Mouse (Mus musculus): ENCODE measurements around the gene Vps45.

The Vps45 gene

DNA sequence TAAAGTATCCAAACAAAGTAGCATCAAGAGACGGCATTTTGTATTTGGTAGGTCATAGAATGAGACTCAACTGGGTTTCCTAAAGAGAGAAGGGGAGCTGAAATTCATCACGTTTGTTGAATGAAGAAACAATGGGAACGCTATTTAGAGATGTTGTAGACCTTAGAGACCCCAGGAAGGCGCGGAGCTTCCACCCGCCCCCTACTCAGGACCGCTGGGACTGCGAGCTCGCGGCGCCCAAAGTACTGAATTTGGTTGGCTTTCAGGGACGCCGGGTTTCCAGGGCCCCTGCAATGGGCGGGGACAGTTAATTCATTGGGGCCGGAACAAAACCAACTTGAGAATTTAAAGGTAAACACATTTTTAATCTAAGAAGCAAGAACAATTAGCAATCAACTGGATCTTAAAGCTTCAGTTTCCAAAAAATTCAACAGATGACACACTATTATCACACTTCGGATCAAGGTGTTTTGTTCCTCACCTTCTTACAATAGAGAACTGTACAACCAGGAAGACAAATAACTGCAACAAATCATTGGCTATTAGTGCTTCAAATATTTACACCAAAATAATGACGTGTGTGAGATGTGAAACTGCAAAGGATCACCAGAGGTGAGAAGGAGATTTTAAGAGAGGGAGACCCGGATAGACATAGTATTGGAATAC is at the start of gene Vps45:
Gene Vps45, minus strand, starts transcription at position 236 of the 666 bp plus-strand sequence.
- peak; percentile 78 for DNase-seq (ENCODE audit: low read depth, low spot score)

DNA sequence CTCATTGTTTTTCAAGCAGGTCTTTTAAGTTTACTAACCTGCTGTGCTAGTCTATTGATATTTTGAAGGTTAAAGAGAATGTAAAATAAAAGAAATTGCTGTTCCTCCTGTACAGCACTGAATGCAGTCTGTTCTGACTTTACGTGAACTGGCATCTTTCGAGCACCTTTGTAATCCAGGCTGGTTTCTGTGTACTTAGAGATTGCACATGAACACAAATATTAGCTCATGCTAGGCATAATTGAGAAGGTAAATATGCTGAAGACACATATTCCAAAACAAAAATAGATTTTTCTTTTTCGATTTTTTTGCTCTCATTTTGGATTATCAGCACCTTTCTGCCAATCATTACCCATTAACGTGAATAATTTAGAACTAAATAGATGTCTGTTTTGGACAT is 47.9 kb upstream of the Vps45 start:
- DNase-seq (ENCODE audit: low read depth, low spot score) = no peak

DNA sequence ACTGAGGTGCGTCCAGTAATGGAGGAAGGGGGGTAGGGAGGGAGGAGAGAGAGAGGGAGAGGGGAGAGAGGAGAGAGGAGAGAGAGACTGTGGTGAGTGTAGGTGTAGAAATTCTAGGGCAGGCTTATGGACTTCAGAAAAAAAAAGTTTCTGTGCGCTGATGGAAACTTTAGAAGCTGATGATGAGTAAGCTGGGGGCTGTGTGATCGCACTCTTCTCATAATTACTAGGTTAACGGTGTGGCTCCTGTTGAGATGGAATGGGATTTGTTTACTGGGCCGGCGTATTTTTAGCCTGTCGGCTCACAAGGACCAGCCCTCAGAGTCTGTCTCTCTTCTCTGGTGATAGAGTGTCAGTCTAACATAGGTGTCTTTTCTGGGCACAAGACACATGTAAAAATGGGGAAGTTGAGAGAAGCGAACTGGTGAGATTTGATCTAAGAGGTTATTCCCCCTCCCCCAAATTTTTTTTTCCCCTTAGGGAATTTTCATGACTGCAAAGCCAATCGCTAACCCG is 47.0 kb upstream of the Vps45 start:
- peak; percentile 59 for DNase-seq (ENCODE audit: low read depth, low spot score)

DNA sequence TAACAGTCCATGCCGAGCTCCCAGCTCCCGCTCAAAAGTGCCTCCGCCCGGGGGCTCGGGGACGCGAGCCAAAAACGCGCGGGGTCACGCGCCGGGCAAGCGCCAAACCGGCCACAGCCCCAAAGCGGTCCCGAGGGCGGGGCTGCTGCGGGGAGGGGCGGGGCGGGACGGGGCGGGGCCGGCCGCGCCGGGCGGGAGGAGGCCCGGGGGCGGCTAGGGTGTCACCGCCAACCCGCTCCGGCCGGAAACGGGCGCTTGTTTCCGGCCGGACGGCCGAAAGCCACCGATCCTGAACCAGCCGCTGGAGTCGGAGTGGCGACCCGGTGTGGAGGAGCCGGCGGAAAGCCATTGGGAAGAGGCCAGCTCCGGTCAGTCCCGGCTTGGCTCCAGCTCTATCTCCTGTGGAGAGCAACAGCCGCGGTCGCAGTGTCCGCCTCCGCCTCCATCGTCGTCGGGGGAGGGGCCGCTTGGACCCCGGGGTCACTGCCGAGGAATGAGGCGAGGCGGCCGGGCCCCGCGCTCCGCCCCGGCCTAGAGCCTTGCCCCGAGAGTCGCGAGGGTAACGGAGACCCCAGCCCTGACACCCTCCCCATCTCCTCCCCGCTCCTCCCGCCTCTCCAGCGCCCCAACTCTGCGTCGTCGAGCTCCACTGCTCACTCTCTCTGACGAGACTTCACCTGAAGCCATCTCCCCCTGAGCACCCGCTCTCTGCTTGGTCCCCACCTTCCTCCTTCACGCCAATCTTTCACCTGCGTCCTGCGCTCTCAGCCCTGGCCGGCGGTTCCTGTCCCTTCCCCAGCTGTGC is 46.2 kb upstream of the Vps45 start, which contains the start of gene Otud7b:
Gene Otud7b, plus strand, starts transcription at position 267 of the 805 bp plus-strand sequence.
- peak; percentile 85 for DNase-seq (ENCODE audit: low read depth, low spot score)

DNA sequence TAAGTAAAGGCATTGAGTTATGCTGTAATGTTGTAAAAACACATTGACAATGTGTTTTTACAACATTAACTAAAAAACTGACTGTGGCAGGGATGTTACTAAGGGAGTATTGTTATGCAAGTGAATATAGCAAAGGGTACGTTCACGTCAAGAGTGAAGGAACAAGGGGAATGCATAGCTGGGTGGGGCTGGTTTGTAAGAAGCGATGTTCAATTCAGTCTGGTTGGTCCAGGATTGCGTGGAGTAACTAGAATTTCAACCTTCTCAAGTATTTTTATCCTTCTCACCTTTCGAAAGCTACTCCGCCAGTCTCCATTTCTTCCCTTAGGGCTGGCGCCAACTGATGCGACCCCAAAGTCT is 45.6 kb upstream of the Vps45 start:
- no peak for DNase-seq (ENCODE audit: low read depth, low spot score)

DNA sequence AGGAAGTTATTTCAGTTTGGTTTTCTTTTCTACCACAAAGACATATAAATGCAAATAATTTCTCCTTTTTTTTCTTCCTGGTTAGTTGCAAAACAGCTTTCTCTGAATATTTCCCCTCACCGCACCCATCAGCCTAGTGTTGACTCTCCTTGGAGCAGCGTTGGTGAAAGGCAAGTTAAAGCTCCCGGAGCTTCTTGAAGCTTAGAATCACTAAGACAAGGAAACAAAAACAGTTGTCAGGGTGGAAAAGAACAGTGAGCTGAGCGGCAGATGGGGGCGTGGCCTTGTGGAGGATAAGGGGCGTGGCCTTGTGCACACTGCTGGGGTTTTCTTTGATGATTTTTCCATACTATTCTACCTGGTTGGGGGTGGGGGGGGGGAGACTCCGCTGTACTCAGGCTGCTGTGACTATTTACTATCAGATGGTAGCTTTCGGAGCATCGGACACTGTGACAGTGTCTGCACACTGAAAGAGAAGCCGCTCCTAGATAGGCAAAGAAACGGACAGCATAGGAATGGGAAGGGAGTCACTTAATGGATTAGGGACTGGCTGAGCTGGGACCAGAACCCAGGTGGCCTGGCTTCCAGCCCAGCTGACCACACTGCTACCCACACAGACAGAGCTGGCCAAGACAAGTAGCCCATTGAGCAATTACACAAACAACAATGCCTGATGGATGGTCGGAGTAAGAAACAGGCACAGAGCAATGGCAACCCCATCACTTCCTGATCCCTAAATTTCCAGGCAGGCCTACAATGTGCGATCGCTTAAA is 44.0 kb upstream of the Vps45 start:
- peak; percentile 82 for DNase-seq (ENCODE audit: low read depth, low spot score)

DNA sequence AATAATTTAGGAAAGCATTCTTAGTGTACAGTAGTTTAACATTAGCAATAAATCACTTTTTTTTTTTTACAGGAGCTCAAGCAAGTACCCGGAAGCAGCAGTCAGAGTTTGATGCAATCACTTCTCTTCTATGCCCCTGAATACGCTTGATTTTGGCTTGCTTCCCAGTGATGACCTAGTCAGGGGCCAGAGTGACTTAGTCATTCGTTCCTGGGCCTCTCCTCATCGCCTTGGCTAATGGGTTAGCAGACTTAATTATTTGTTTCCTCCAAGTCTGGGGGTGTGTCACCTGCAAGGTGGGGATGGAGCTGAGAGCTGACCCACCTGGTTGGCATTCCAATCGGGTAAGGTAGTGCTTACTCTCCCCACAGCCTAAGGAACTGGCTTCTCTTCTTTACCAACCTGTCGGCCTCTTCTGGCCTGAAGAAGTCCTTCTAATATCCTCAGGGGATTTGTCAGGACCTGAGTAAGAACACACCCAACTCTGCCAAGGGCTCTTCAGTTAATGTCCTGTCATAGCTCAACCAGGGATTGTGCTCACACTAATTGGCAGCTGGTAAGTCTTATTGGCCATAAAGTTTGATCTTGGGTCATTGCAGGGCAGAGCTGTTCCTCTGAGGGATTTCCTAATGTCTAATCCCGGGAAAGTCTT is 40.5 kb upstream of the Vps45 start:
- no peak for DNase-seq (ENCODE audit: low read depth, low spot score)

DNA sequence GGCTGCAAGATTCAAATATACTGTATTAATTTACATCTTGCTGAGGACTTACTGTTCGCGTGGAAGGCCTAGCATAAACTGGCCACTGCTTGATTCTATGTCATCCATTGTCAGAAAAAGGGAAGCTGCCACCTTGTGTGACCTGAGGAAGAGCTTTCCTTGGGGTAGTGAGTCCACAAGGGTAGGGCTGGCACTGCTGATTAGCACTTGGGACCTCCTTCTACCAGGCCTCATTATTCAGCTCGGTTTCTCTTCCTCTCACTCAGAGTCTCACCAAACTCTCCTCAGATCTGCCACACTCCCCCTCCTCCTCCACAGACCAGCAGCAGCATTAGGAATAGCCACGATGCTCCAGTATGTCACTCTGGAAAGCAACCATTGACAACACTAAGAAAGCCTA is 39.9 kb upstream of the Vps45 start:
- DNase-seq (ENCODE audit: low read depth, low spot score) = no peak

DNA sequence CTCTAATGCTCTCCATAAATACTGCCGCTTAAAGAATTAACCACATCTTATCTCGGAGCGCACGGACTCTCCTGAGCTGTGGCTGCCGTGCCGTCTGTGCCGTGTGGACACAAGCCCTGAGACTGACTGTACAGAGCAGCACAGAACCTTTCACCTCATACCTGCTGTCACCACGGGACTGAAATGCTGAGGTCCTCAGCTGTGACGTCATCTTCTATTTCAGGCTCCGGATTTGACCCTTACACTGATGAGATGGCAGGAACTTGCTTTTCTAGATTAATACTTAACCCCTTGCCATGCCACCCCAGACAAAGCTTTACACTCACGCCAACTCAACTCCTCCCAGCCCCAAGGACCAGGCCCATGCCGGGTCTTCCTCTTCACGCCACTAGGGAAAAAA is 35.9 kb upstream of the Vps45 start:
- no peak for DNase-seq (ENCODE audit: low read depth, low spot score)

DNA sequence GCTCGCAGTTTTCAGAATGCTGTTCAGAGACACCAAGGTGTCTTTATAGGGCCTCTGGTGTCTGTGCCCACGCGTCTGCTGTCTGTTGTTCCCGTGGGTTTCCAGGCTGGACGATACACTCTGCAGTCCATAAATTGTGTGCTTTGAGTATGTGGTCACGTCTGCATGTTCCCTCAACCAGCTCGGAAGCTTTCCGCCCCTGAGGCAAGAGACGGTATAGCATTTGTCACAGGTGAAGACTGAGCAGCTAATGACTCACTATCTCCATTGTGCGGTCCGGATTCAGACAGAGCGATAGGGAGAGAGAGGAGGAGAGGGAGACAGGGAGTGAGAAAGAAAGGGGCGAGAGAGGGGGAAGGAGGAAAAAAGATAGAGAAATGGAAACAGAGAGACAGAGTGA is 35.2 kb upstream of the Vps45 start:
- peak; percentile 34 for DNase-seq (ENCODE audit: low read depth, low spot score)

DNA sequence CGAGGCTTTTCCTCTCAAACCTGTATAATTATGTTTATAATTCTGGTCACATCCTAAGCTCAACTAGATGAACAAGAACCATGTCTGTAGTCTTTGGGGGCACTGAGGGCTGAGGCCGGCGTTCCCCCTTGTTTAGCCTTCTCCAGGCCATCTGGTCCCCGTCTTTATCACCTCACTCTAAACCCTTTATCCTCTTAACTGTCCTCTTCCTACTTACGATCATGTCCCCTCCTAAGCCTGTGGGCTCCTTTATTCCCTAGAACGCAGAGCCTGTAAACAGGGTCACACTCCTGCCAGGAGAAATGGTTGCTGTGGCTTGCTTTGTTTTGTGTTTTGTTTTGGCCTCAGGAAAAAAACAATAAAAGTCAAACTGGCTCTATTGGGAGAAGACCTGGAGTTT is 33.7 kb upstream of the Vps45 start:
- no peak for DNase-seq (ENCODE audit: low read depth, low spot score)

DNA sequence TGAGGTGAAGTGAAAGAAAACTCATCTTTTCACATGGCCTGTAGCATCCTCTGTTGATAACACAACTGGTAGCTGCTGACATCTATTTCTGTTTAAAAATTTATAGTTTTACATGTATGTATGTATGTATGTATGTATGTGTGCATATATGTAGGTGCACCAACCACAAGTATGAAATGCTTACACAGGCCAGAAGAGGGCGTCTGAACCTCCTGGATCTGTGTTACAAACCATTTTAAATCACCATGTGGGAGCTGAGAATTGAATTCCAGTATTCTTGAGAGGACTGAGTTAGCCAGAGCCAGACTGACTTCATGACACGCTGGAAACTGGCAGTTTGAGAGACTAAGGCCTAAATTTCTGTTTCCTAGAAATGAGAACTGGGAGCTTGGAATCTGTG is 32.9 kb upstream of the Vps45 start:
- no peak for DNase-seq (ENCODE audit: low read depth, low spot score)

DNA sequence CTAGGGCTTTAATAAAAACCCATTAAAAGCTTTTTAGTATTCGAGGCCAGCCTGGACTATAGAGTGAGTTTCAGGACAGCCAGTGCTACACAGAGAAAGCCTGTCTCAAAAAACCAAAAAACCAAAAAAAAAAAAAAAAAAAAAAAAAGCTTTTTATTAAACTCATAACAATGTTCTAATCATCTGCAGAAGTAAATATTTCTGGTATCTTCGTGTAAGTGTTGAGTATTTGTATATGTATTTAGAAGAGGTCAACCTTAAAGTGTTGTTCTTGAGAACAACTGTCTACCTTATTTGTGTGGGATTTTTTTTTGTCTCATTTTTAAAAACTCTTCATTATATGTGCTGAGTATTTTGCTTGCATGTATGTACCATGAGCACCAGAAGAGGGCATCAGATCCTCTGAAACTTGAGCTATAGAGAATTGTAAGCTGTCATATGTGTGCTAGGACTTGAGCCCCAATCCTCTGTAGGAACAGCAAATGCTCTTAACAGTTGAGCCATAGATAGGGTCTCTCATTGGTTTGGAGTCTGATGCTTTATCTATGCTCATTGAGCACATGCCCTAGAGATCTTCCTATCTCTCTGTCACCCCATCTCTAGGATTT is 31.7 kb upstream of the Vps45 start:
- peak; percentile 45 for DNase-seq (ENCODE audit: low read depth, low spot score)

DNA sequence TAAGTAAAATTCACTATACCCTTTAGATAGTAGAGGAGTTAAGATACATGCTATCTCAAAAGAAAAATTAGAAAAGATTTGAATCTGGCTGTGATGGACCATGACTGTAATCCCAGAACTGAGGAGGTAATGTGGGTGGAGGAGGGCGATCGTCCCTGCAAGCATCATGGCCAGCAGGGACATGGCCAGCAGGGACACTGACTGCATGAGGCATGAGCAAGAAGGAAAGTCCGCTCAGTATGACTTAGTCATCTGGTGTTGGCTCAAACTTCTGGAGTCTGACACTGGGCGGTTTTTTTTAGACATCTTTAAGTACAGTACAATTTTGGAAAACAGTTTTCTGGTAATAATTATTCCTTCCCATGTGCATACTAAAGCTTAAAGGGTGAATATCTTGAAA is 29.5 kb upstream of the Vps45 start:
- no peak for DNase-seq (ENCODE audit: low read depth, low spot score)

DNA sequence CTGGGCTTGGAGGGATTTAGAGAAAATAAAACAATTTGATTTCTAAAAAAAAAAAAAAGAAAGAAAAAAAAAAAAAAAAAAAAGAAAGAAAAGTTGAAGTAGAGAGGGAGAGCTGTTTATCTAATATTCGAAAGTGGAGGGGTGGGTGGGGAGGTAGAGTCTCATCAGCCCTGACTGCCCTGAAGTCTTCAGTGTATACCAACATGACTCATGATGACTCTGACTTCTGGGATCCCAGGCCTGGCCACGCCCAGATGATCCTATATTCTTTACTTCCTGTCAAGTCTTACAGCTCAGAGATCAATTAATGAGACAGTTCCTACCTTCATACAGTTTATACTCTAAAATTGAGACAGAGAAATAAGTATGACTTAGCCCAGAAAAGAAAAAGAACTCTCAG is 29.0 kb upstream of the Vps45 start:
- DNase-seq (ENCODE audit: low read depth, low spot score) = no peak

DNA sequence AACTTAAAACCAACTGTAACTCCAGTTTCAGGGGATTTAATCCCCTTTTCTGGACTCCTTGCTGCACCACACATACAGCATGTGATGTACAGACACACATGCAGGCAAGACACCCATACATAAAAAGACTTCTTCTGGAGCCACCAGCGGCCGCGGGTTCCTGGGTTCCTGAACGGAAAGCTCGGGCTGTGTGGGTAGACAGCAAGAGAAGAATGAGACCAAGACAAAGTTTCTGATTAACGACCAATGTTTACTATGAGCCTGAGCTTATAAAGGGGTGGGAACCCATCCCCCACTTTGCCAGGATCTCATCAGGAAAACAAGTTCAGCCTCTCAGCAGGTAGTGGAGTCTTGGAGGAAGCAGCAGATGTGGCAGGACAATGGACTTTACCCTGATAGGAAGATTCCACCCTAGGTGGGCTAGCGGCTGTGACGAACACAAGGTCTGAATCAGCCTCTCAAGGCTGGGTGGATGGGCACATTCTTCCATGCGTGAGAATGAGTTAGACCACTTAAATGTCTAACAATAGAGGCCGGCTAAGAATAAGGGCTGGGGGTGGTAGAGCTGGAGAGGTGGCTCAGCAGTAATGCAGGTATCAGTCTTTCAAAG is 26.0 kb upstream of the Vps45 start:
- DNase-seq (ENCODE audit: low read depth, low spot score) = no peak

DNA sequence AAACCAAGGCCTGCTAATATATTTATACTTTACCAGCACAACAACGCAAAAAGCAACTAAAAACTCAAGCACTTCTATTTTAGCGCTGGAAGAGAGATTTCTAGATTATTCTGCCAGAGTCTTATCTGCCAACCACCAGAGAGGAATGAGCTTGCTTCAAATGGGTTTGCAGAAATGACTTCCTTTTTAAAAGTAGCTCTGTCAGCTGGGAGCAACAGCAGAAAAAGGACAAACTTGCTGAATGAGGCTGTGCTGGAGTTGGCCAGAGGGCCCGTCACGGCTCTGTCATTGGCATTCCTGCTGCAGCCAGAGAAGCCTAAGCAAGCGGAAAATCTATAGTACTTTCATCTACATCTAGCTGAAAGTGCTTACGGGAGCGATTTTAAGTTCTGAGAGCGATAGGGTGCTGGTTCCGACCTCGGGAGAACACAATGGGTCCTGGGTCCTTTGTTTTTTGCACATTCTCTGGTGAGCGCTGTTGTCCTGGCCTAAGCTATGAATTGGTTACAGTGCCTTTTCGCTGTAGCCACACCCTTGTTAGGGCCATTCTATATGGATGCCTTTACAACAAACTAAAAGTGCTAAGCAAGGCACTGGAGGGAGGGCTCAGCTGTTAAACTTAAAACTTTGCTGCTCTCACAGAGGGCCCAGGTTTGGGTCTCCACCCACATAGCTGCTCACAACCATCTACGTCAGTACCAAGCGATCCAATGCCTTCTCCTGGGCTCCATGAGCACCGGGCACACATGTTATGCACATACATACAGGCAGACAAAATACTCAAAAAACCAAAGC is 24.6 kb upstream of the Vps45 start:
- no peak for DNase-seq (ENCODE audit: low read depth, low spot score)

DNA sequence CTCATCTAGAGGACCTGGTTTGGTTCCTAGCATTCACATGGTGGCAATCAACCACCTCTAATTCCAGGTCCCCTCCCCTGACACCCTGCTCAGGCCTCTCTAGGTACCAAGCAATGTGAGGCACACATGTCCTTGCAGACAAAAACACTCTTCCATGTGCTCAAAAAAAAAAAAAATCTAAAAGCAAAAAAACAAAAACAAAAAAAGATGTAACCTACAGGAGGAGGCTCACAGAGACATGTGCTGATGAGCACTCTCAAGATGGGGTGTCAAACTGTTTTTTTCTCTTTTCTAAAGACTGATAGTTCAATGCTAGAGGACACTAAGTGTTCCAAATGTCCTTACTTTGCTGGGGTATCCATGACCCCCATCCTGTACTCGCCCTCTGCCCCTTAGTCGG is 23.8 kb upstream of the Vps45 start:
- DNase-seq (ENCODE audit: low read depth, low spot score) = no peak

DNA sequence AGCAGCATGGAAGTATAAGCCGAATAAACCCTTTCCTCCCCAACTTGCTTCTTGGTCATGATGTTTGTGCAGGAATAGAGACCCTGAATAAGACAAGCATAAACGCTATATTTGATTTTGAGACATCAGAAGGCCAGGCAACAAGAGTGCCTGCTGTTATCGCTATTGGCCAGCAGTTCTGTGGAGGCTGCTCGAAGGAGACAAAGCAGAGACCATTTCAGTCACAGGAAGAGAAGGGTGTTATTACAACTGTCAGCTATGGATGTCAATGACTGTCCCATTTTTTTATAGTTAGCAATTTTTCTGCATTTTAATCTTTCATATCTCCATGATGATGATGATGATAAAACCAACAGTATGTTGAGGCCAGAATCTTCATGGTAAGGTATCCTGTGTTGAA is 23.4 kb upstream of the Vps45 start:
- DNase-seq (ENCODE audit: low read depth, low spot score) = no peak

DNA sequence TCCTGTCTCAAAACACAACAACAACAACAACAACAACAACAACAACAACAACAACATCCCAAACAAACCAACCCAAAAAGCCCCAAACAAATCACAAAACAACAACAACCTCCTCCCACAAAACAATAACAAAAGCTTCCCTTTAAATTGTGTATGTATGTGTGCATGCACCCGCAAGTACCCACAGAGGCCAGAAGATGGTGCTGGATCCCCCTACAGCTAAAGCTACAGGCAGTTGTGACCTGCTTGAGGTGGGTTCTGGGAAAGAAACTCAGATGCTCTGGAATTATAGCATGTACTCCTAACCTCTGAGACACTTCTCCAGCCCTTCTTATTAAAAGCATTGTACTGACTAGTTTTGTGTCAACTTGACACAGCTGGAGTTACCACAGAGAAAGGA is 22.7 kb upstream of the Vps45 start:
- DNase-seq (ENCODE audit: low read depth, low spot score) = peak; percentile 41
